Mouse (Mus musculus) brain, adult 10 weeks (tissue): ENCODE results near the gene Fam151a. TPM values are rescaled to one million over a fixed set of nuclear protein-coding genes. Genes with fewer than 3 reads are reported as not detected.

Experiments used
- polyA plus RNA-seq: library from polyadenylated mRNA; stranded (reverse); fragments of 350-450 nt; fragmentation: Illumina TruSeq; extraction: RNeasy Lipid Tissue Mini Kit (QIAGEN cat#74804); gene quantifications from one replicate; pipeline ENCODE4 v1.2.3, GENCODE M21; 2015; ENCODE audit warnings: low read depth, low replicate concordance

Fam151a gene
- not detected for polyA plus RNA-seq

DNA sequence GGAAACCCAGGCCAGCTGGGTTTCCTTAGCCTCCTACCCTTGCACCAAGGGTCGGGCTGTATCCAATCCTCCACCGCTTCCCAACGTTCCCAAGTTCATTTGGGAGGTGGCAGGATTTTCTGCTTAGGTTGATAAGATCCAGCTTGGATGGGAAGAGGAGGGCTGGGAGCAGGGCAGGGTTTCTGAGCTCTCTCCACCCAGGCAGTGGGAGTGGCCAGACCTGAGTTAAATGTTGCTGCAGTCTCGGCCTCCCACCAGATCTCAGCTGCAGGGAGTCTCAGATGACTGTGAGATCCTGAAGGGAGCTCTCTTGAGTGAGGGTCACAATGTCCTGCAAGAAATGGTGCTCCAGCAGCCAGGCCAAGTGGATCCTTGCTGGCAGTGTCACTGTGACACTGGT is at the start of gene Fam151a:
TSS of gene Fam151a (plus strand) at position 254 of the 400 bp plus-strand sequence.

DNA sequence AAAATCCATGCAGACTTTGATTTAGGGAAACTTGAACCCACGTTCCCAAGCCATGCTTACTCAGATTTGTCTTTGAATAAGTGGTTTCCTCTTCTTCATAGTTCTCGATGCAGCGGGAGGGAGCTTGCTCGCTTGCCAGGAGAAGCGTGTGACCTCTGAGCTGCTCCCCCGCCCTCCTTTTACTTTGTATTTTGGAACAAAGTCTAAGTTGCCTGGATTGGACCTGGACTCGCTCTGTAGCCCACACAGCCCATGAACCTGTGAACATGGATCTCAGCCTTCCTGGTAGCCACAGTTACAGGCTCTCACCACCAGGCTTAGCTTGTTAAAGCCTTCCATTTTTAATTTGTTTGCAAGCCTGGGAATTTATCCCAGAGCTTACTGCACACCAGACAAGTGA is 2.9 kb upstream of the Fam151a start, which contains the start of gene Mroh7:
TSS of gene Mroh7 (minus strand) at position 112 of the 400 bp plus-strand sequence.

Other genes starting within 250 kb of the Fam151a start
- not detected for gene Bsnd, start 241.6 kb upstream of the Fam151a start, polyA plus RNA-seq
- gene Dhcr24, start 172.9 kb upstream of the Fam151a start, polyA plus RNA-seq: 60.0 TPM
- 0.48 TPM for gene Lexm, start 116.6 kb upstream of the Fam151a start, polyA plus RNA-seq
- gene Ttc22, start 111.5 kb upstream of the Fam151a start, polyA plus RNA-seq: 1.2 TPM
- 9.3 TPM for gene Pars2, start 82.8 kb upstream of the Fam151a start, polyA plus RNA-seq
- 80.4 TPM for gene Ttc4, start 54.9 kb upstream of the Fam151a start, polyA plus RNA-seq
- 5.3 TPM for gene Mroh7, start 3.0 kb upstream of the Fam151a start, polyA plus RNA-seq
- 22.6 TPM for gene Acot11, start 71.1 kb downstream of the Fam151a start, polyA plus RNA-seq
- 92.6 TPM for gene Ssbp3, start 176.8 kb downstream of the Fam151a start, polyA plus RNA-seq